Mouse (Mus musculus) olfactory bulb, adult 2 months (tissue): Measurements from ENCODE around the gene Suclg2.

Source experiments
- CTCF ChIP-seq: fragments of 200-500 bp; IDR thresholded peaks from 2 replicates; pipeline ENCODE4 v1.5.1; 2012; ENCODE audit warnings: low read depth, mild to moderate bottlenecking, low read length, moderate library complexity; ENCODE audit not compliant: insufficient read depth
- POLR2A ChIP-seq: fragments of 200-500 bp; IDR thresholded peaks from 2 replicates; pipeline ENCODE4 v1.6.1; 2012; ENCODE audit warnings: mild to moderate bottlenecking, low read depth, low read length, moderate library complexity; ENCODE audit not compliant: insufficient read depth

DNA sequence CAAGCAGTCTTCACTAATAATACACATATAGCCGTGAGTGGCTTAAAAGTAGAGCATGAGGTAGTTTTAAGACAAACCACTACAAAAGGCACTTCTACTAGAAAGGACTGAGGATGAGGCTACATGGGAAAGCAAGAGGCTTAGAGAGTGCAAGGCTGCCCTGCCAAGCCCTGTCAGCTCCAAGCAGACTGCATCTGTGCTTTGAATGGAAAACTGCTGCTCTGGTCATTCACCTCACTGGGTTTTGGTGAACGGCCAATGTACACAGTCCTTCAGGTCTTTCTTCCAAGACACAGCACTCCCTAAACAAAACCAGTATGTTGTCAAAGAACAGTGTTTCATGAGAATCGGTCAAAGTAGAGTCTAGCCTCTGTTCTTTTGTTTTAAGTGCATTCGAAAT lies 124.4 kb downstream of the Suclg2 start:
- TF ChIP-seq POLR2A (no peak), CTCF (no peak)
